Mouse (Mus musculus) CD8-positive naive resting alpha-beta T cell, adult 57 days (primary cell): ENCODE measurements around the gene Arhgap32. TPM values are rescaled to one million over a fixed set of nuclear protein-coding genes. Genes with fewer than 3 reads are reported as not detected.

ENCODE experiments used
- total RNA-seq: library from RNA; stranded (reverse); gene quantifications from one replicate; pipeline ENCODE4 v1.2.4, GENCODE M21; 2023

Gene Arhgap32
- 0.55 TPM for total RNA-seq

GRCm38 (mm10) chr9:32115786-32116185 is at the start of gene Arhgap32:
TSS of gene Arhgap32 (plus strand) at chr9:32116136.

Other genes starting within 250 kb of the Arhgap32 start
- gene Barx2, start 202.7 kb upstream of the Arhgap32 start, total RNA-seq: not detected
- gene Kcnj5, start 228.2 kb downstream of the Arhgap32 start, total RNA-seq: not detected